Mouse (Mus musculus): ENCODE measurements around the gene Asgr1.

DNA sequence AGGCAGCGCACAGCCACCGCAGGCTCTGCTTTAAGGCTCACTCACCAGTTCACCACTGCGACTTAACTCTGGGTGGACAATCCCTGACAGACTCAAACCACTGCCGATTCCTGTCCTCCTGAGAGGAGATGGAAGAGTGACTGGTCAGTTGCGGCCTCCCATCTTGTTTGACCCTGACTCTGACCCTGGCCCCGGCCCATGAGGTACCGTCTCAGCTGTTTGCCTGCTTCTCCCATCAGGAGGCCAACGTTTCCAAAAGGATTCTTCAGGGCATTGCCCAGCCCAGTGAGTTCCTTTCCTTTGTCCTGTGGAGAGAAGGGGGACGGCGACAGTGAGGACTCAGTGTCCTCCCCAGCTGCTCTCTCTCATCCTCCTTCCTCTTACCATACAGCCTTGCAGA lies 42.9 kb upstream of the Asgr1 start:
- TF ChIP-seq POLR2A (IDR thresholded peaks at IDR 0.05; ENCODE audit: borderline replicate concordance, extremely low read depth, insufficient read depth, insufficient read length, poor library complexity, severe bottlenecking) = no peak
- no peak for TF ChIP-seq CTCF (IDR thresholded peaks at IDR 0.05; ENCODE audit: borderline replicate concordance, extremely low read depth, insufficient read depth, insufficient read length)

Measured in brain, embryonic 14.5 days (tissue).